Mouse (Mus musculus): ENCODE results near the gene Nepn. TPM values are rescaled to one million over a fixed set of nuclear protein-coding genes. Genes with fewer than 3 reads are reported as not detected.

Nepn gene
- polyA plus RNA-seq, 1 experiment from 2014 or later, result not detected

DNA sequence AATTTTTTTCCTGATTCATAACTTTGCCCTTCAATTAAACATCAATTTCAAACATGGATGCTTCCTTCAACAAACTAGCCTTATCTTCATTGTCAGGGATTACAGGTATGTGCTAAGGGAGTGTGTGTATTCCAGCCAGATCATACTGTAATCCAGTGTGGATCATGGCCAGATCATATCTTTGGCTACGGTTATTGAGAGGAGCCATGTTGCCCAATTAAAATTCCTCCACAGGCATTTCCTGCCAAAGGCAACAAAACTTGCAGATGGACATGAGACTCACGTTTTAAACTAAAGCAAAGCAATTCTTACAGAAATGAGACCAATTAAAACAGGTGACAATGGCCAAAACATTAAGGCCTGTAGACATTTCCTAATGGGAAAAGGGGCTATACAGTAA is 27.7 kb downstream of the Nepn start:
- Histone ChIP-seq H3K4me2 (replicated peaks; ENCODE audit: low read depth, low read length) (peak overlapping the region; percentile 68), H3K27me3 (replicated peaks; ENCODE audit: insufficient read depth, low read length) (no peaks in the 10 kb centered on the region), H3K9ac (replicated peaks; ENCODE audit: low read depth) (0 out of 2 replicates have a peak overlapping the region, but pooled peaks have one; percentile 12), H3K36me3 (ENCODE audit: insufficient read depth, low read length) (no peaks in the 10 kb centered on the region), H3K4me1 (ENCODE audit: insufficient read depth, low read depth, low read length) (peaks cover 6% of the 10 kb centered on the region; the same call in 1 of the 2 replicates), H3K9me3 (ENCODE audit: low read length) (no peaks in the 10 kb centered on the region), H3K27ac (ENCODE audit: low read length) (peak overlapping the region; percentile 57; the same call in 1 of the 2 replicates), H3K4me3 (ENCODE audit: low read depth, low read length) (peak overlapping the region; percentile 94; the same call in 1 of the 2 replicates)
- DNase-seq (ENCODE audit: low spot score) (peak; percentile 23), ATAC-seq (no peak)
- WGBS, result 16% methylated on average over 2 of the region's 2 CpGs
- TF ChIP-seq CTCF (IDR thresholded peaks at IDR 0.05), result no peak
- no peak for TF ChIP-seq EP300 (IDR thresholded peaks at IDR 0.05)

DNA sequence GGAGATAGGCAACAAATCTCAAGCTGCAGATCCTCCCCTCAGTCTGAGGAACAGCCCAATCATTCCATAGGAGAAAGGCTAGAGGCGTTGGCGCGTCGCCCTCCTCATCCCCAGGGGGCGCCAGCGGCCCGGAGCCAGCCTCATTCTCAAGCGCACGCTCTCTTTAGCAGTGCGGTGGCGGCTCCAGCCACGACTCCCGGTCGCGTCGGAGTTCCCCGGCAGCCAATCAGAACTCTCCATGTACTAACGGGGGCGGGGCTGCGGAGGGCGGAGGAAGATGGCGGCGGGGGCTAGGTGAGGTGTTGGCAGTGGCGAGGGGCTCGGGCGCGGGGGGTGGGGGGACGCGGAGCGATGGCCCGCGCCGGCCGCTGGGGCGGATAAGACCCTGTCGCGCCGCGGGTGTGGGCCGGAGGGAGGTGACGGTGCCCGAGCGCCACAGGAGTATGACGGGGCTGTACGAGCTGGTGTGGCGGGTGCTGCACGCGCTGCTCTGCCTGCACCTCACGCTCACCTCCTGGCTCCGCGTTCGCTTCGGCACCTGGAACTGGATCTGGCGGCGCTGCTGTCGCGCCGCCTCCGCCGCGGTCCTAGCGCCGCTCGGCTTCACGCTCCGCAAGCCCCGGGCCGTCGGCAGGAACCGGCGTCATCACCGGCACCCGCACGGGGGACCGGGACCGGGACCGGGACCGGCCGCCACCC is 28.7 kb downstream of the Nepn start, which contains the start of gene Nus1:
Nus1 (plus strand) TSS at position 249 of the 699 bp plus-strand sequence.
- peak within 1 kb of the TSS; percentile 96 for H3K27ac ChIP-seq (ENCODE audit: low read length)
- H3K9me3 ChIP-seq (ENCODE audit: low read length), result no peaks in the 10 kb centered on the region
- DNase-seq (ENCODE audit: low spot score) (peak; percentile 99), ATAC-seq (peak; percentile 98)
- peak within 1 kb of the TSS; percentile 74 for H3K4me2 ChIP-seq (replicated peaks; ENCODE audit: low read depth, low read length)
- H3K27me3 ChIP-seq (replicated peaks; ENCODE audit: insufficient read depth, low read length), result no peaks in the 10 kb centered on the region
- TF ChIP-seq EP300 (IDR thresholded peaks at IDR 0.05) (no peak), CTCF (IDR thresholded peaks at IDR 0.05) (peak; percentile 94)
- H3K4me1 ChIP-seq (ENCODE audit: insufficient read depth, low read depth, low read length), result peaks cover 6% of the 10 kb centered on the region; the same call in 1 of the 2 replicates
- H3K9ac ChIP-seq (replicated peaks; ENCODE audit: low read depth), result peak within 1 kb of the TSS; percentile 87
- H3K4me3 ChIP-seq (ENCODE audit: low read depth, low read length), result peak within 1 kb of the TSS; percentile 94
- H3K36me3 ChIP-seq (ENCODE audit: insufficient read depth, low read length), result no peaks in the 10 kb centered on the region
- WGBS, result under 1% methylated on average over 61 of the region's 79 CpGs

DNA sequence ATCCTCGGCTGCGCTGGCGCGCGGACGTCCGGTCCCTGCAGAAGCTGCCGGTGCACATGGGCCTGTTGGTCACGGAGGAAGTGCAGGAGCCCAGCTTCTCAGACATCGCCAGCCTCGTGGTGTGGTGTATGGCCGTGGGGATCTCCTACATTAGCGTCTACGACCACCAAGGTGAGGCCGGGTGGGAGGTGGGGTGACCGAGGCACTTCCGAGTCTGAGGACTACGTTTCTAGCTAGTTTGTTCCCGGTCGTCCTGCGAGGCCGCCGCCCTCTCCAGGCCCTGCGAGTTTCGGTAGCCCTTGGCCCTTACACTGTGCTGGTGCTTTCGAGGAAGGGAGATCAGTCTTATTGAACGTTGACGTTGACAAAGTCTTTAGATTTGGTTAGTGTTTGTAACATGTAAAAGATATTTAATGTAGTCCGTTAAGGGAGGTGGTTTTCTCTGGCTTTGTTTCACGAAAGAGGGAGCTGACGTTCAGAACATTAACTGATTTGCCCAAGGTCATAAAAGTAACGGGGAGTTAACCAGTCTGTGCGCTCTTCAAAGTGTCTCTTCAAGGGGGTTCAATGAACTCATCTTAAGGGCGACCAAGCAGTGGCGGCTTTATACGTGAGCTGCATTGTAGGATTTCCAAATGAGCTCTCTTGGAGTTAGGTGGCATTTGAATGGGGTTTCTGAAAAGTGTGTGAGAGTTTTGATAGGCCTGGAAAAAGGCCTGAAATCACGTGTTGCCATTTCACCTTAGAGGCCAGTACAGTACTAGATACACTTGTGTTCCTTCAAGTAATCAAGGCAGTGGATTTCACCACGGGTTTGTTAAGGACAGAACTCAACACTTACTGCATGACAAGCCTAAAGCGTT is 29.5 kb downstream of the Nepn start:
- ATAC-seq, result peak; percentile 20
- WGBS, result under 1% methylated on average over 39 of the region's 39 CpGs
- peak overlapping the region; percentile 87 for H3K9ac ChIP-seq (replicated peaks; ENCODE audit: low read depth)
- H3K27me3 ChIP-seq (replicated peaks; ENCODE audit: insufficient read depth, low read length), result no peaks in the 10 kb centered on the region
- DNase-seq (ENCODE audit: low spot score), result peak; percentile 21
- TF ChIP-seq EP300 (IDR thresholded peaks at IDR 0.05) (no peak), CTCF (IDR thresholded peaks at IDR 0.05) (no peak)
- peak overlapping the region; percentile 94 for H3K4me3 ChIP-seq (ENCODE audit: low read depth, low read length)
- H3K36me3 ChIP-seq (ENCODE audit: insufficient read depth, low read length), result no peaks in the 10 kb centered on the region
- H3K4me2 ChIP-seq (replicated peaks; ENCODE audit: low read depth, low read length), result peak overlapping the region; percentile 74
- H3K27ac ChIP-seq (ENCODE audit: low read length), result peak overlapping the region; percentile 96
- no peaks in the 10 kb centered on the region for H3K9me3 ChIP-seq (ENCODE audit: low read length)
- peaks cover 6% of the 10 kb centered on the region; the same call in 1 of the 2 replicates for H3K4me1 ChIP-seq (ENCODE audit: insufficient read depth, low read depth, low read length)

DNA sequence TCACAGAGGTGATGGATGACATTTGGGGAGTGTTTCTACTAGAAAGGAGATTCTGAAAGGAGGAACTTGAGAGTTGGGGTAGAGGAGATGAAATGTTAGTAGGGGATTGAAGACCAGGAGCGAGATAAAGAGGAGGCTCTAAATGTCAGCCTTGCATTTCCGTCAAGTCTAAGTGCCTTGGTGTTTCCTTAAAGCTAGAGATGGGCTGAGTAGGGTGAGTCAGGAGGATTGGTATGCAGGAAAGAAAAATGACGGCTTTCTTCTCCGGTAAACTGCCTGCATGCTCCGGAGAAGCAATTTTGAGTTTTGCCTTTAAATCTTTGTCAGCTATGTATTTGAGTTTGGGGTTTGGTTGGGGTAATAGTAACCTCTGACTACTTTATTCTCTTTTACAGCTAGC is 30.2 kb downstream of the Nepn start:
- no peaks in the 10 kb centered on the region for H3K9me3 ChIP-seq (ENCODE audit: low read length)
- WGBS, result 19% methylated on average over 5 of the region's 5 CpGs
- no peaks in the 10 kb centered on the region for H3K36me3 ChIP-seq (ENCODE audit: insufficient read depth, low read length)
- peaks cover 6% of the 10 kb centered on the region; the same call in 1 of the 2 replicates for H3K4me1 ChIP-seq (ENCODE audit: insufficient read depth, low read depth, low read length)
- peak; percentile 50 for DNase-seq (ENCODE audit: low spot score)
- H3K4me3 ChIP-seq (ENCODE audit: low read depth, low read length), result peak overlapping the region; percentile 94
- TF ChIP-seq EP300 (IDR thresholded peaks at IDR 0.05), result no peak
- no peak for TF ChIP-seq CTCF (IDR thresholded peaks at IDR 0.05)
- peak overlapping the region; percentile 87 for H3K9ac ChIP-seq (replicated peaks; ENCODE audit: low read depth)
- peak overlapping the region; percentile 74 for H3K4me2 ChIP-seq (replicated peaks; ENCODE audit: low read depth, low read length)
- ATAC-seq, result no peak
- H3K27ac ChIP-seq (ENCODE audit: low read length), result peak overlapping the region; percentile 96
- no peaks in the 10 kb centered on the region for H3K27me3 ChIP-seq (replicated peaks; ENCODE audit: insufficient read depth, low read length)

DNA sequence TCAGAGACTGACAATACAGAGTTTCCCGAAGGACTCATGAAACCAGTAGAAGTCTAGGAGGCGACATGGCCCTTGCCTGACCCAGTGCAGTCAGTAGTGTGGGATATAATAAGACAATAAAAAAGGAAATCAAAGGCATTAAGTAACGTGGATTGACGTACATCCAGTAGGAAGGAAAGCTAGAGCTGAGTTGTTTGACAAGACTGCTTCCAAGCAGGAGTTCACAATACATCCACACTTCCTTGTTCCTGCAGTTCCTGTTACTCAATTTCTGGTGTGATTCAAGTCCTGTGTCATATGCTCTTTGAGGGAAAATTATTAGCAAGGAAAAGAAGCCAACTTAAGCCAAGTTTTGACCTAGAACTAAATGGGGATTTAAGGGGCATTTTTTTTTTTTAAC is 30.6 kb downstream of the Nepn start:
- no peaks in the 10 kb centered on the region for H3K9me3 ChIP-seq (ENCODE audit: low read length)
- no peak overlapping the region; the same call in 1 of the 2 replicates for H3K9ac ChIP-seq (replicated peaks; ENCODE audit: low read depth)
- ATAC-seq, result peak; percentile 1; the same call in 1 of the 2 replicates
- WGBS, result 47% methylated on average over 4 of the region's 4 CpGs
- peak overlapping the region; percentile 94; the same call in 1 of the 2 replicates for H3K4me3 ChIP-seq (ENCODE audit: low read depth, low read length)
- DNase-seq (ENCODE audit: low spot score), result peak; percentile 90
- peak overlapping the region; percentile 74 for H3K4me2 ChIP-seq (replicated peaks; ENCODE audit: low read depth, low read length)
- H3K36me3 ChIP-seq (ENCODE audit: insufficient read depth, low read length), result no peaks in the 10 kb centered on the region
- peak overlapping the region; percentile 96 for H3K27ac ChIP-seq (ENCODE audit: low read length)
- TF ChIP-seq CTCF (IDR thresholded peaks at IDR 0.05) (no peak), EP300 (IDR thresholded peaks at IDR 0.05) (peak; percentile 84)
- no peaks in the 10 kb centered on the region for H3K27me3 ChIP-seq (replicated peaks; ENCODE audit: insufficient read depth, low read length)
- H3K4me1 ChIP-seq (ENCODE audit: insufficient read depth, low read depth, low read length), result peaks cover 6% of the 10 kb centered on the region; the same call in 1 of the 2 replicates

DNA sequence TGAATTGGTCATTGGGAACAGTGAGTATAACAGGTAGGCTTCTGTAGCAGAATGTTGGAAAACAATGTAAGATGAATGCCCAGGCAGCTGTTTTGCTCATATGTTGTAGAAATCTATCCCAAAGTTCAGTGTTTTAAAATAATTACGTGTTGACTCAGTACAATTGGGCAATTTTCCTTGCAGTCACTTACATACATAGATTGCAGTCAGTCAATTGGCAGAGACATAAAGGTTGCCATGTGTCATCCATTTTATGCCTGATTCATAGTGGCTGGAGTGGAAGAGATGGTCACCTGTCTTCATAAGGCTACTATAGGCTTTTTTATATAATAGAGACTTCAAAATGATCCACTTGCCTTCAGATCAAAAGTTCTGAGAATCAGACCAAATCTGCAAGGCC is 31.8 kb downstream of the Nepn start:
- Histone ChIP-seq H3K4me3 (ENCODE audit: low read depth, low read length) (no peak overlapping the region), H3K9me3 (ENCODE audit: low read length) (no peaks in the 10 kb centered on the region), H3K9ac (replicated peaks; ENCODE audit: low read depth) (no peak overlapping the region), H3K4me1 (ENCODE audit: insufficient read depth, low read depth, low read length) (peaks cover 6% of the 10 kb centered on the region; the same call in 1 of the 2 replicates), H3K27me3 (replicated peaks; ENCODE audit: insufficient read depth, low read length) (no peaks in the 10 kb centered on the region), H3K4me2 (replicated peaks; ENCODE audit: low read depth, low read length) (no peak overlapping the region), H3K36me3 (ENCODE audit: insufficient read depth, low read length) (no peaks in the 10 kb centered on the region), H3K27ac (ENCODE audit: low read length) (no peak overlapping the region)
- no peak for TF ChIP-seq CTCF (IDR thresholded peaks at IDR 0.05)
- TF ChIP-seq EP300 (IDR thresholded peaks at IDR 0.05), result no peak
- WGBS, result 69% methylated on average over 1 of the region's 1 CpGs
- ATAC-seq (no peak), DNase-seq (ENCODE audit: low spot score) (peak; percentile 73)
